Mouse (Mus musculus) kidney, embryonic 16.5 days (tissue): Measurements from ENCODE around the gene Hba-a1. TPM values are rescaled to one million over a fixed set of nuclear protein-coding genes. Genes with fewer than 3 reads are reported as not detected.

Experiments
- ATAC-seq: fragments of 200-750 bp; cut with Nextera tagmentation; 2 replicates; pipeline ENCODE4 v1.8.0; 2017; ENCODE audit warnings: moderate TSS enrichment; ENCODE audit not compliant: low FRiP score, low TSS enrichment
- H3K27ac ChIP-seq: fragments of 300-500 bp; sonication (generic); 2 replicates; pipeline ENCODE4 v1.5.1; 2014; ENCODE audit warnings: low read length
- H3K27me3 ChIP-seq: fragments of 300-500 bp; sonication (generic); 2 replicates; pipeline ENCODE4 v1.6.1; 2014; ENCODE audit warnings: low read length, control low read depth, mixed read lengths; ENCODE audit not compliant: insufficient read depth
- H3K36me3 ChIP-seq: fragments of 300-500 bp; sonication (generic); 2 replicates; pipeline ENCODE4 v1.6.1; 2014; ENCODE audit warnings: low read length, control low read depth, mixed read lengths; ENCODE audit not compliant: insufficient read depth
- H3K4me1 ChIP-seq: fragments of 300-500 bp; sonication (generic); 2 replicates; pipeline ENCODE4 v1.6.1; 2014; ENCODE audit warnings: low read length, control low read depth, mixed read lengths; ENCODE audit not compliant: insufficient read depth
- H3K4me2 ChIP-seq: fragments of 300-500 bp; sonication (generic); replicated peaks from 2 replicates; pipeline ENCODE4 v1.6.1; 2014; ENCODE audit warnings: low read depth, low read length
- H3K4me3 ChIP-seq: fragments of 300-500 bp; sonication (generic); 2 replicates; pipeline ENCODE4 v1.5.1; 2014; ENCODE audit warnings: mild to moderate bottlenecking, low read length
- H3K9ac ChIP-seq: fragments of 300-500 bp; sonication (generic); replicated peaks from 2 replicates; pipeline ENCODE4 v1.6.1; 2014; ENCODE audit warnings: low read length
- H3K9me3 ChIP-seq: fragments of 300-500 bp; sonication (generic); 2 replicates; pipeline ENCODE4 v1.6.1; 2016; ENCODE audit warnings: low read length, control low read depth
- WGBS: fragments of 180-500 bp; shearing (Covaris S2); extraction: QIAGEN DNeasy Blood & Tissue Kit; methylation state at CpG from one replicate; pipeline ENCODE4 v1.1.7; 2014; 5-methylcytosine and 5-hydroxymethylcytosine counted together
- polyA plus RNA-seq: library from polyadenylated mRNA; unstranded; fragments of >200 nt; fragmentation: Nextera tagmentation; extraction: Ambion mirVana; gene quantifications from 2 replicates; pipeline ENCODE4 v1.2.1, GENCODE M21; 2015

Hba-a1 gene
- polyA plus RNA-seq, 1 experiment from 2014 or later = 4,198 TPM

GRCm38 (mm10) chr11:32256566-32256965 is 26.7 kb upstream of the Hba-a1 start:
- no peak for ATAC-seq
- Histone ChIP-seq H3K4me2 (no peak overlapping the region), H3K9ac (no peak overlapping the region), H3K4me1 (no peaks in the 10 kb centered on the region), H3K36me3 (peaks cover 4% of the 10 kb centered on the region), H3K27ac (no peak overlapping the region), H3K27me3 (no peaks in the 10 kb centered on the region), H3K9me3 (no peaks in the 10 kb centered on the region), H3K4me3 (no peak overlapping the region)
- WGBS = 89% methylated on average over 3 of the region's 3 CpGs

- Histone ChIP-seq H3K4me2 (no peak overlapping the region), H3K4me3 (no peak overlapping the region), H3K27ac (no peak overlapping the region), H3K27me3 (no peaks in the 10 kb centered on the region), H3K9me3 (no peaks in the 10 kb centered on the region), H3K36me3 (no peaks in the 10 kb centered on the region), H3K4me1 (peaks cover 11% of the 10 kb centered on the region), H3K9ac (no peak overlapping the region)
- WGBS = 62% methylated on average over 10 of the region's 10 CpGs
- peak; percentile 59 for ATAC-seq
These were observed 20.5 kb upstream of the Hba-a1 start for GRCm38 (mm10) chr11:32262674-32263415.

GRCm38 (mm10) chr11:32265117-32265738 is 18.1 kb upstream of the Hba-a1 start:
- Histone ChIP-seq H3K4me1 (peaks cover 15% of the 10 kb centered on the region), H3K27ac (no peak overlapping the region), H3K9me3 (no peaks in the 10 kb centered on the region), H3K4me3 (no peak overlapping the region), H3K27me3 (no peaks in the 10 kb centered on the region), H3K36me3 (no peaks in the 10 kb centered on the region), H3K4me2 (no peak overlapping the region), H3K9ac (no peak overlapping the region)
- no peak for ATAC-seq
- 95% methylated on average over 3 of the region's 3 CpGs for WGBS

- H3K27ac ChIP-seq = no peak overlapping the region
- no peaks in the 10 kb centered on the region for H3K36me3 ChIP-seq
- peaks cover 15% of the 10 kb centered on the region for H3K4me1 ChIP-seq
- no peak overlapping the region for H3K4me3 ChIP-seq
- 91% methylated on average over 6 of the region's 6 CpGs for WGBS
- 0 out of 2 replicates have a peak overlapping the region, but pooled peaks have one; percentile 18 for H3K9ac ChIP-seq
- no peak overlapping the region for H3K4me2 ChIP-seq
- H3K27me3 ChIP-seq = no peaks in the 10 kb centered on the region
- H3K9me3 ChIP-seq = no peaks in the 10 kb centered on the region
- no peak for ATAC-seq
These were observed 17.1 kb upstream of the Hba-a1 start for GRCm38 (mm10) chr11:32266194-32266593.

- Histone ChIP-seq H3K27me3 (peaks cover 3% of the 10 kb centered on the region; the same call in 1 of the 2 replicates), H3K9me3 (no peaks in the 10 kb centered on the region), H3K4me2 (peak overlapping the region; percentile 72), H3K27ac (peak overlapping the region; percentile 96), H3K36me3 (no peaks in the 10 kb centered on the region), H3K4me3 (peak overlapping the region; percentile 87), H3K4me1 (peaks cover 15% of the 10 kb centered on the region), H3K9ac (peak overlapping the region; percentile 94)
- no peak for ATAC-seq
- 22% methylated on average over 6 of the region's 6 CpGs for WGBS
These were observed 16.5 kb upstream of the Hba-a1 start for GRCm38 (mm10) chr11:32266776-32267175.

- peaks cover 15% of the 10 kb centered on the region for H3K4me1 ChIP-seq
- H3K9ac ChIP-seq = peak within 1 kb of the TSS; percentile 94
- no peaks in the 10 kb centered on the region for H3K36me3 ChIP-seq
- peak within 1 kb of the TSS; percentile 72 for H3K4me2 ChIP-seq
- H3K9me3 ChIP-seq = no peaks in the 10 kb centered on the region
- WGBS = under 1% methylated on average over 54 of the region's 54 CpGs
- peak; percentile 99 for ATAC-seq
- peak within 1 kb of the TSS; percentile 87 for H3K4me3 ChIP-seq
- peaks cover 3% of the 10 kb centered on the region; the same call in 1 of the 2 replicates for H3K27me3 ChIP-seq
- H3K27ac ChIP-seq = peak within 1 kb of the TSS; percentile 96
These were observed 16.0 kb upstream of the Hba-a1 start, which contains the start of gene Nprl3 for GRCm38 (mm10) chr11:32267188-32267884. TSS of gene Nprl3 (minus strand) at chr11:32267707.

GRCm38 (mm10) chr11:32267964-32268363 is 15.3 kb upstream of the Hba-a1 start:
- Histone ChIP-seq H3K4me1 (peaks cover 15% of the 10 kb centered on the region), H3K9ac (peak overlapping the region; percentile 94), H3K4me3 (peak overlapping the region; percentile 87), H3K27me3 (peaks cover 3% of the 10 kb centered on the region; the same call in 1 of the 2 replicates), H3K4me2 (peak overlapping the region; percentile 72), H3K36me3 (no peaks in the 10 kb centered on the region), H3K9me3 (no peaks in the 10 kb centered on the region), H3K27ac (peak overlapping the region; percentile 60; the same call in 1 of the 2 replicates)
- peak; percentile 33 for ATAC-seq
- WGBS = 19% methylated on average over 5 of the region's 5 CpGs

GRCm38 (mm10) chr11:32268952-32269351 is 14.4 kb upstream of the Hba-a1 start:
- Histone ChIP-seq H3K27ac (no peak overlapping the region), H3K4me2 (no peak overlapping the region), H3K4me1 (peaks cover 15% of the 10 kb centered on the region), H3K27me3 (peaks cover 3% of the 10 kb centered on the region; the same call in 1 of the 2 replicates), H3K4me3 (no peak overlapping the region), H3K36me3 (no peaks in the 10 kb centered on the region), H3K9ac (no peak overlapping the region), H3K9me3 (no peaks in the 10 kb centered on the region)
- ATAC-seq = no peak
- 87% methylated on average over 5 of the region's 5 CpGs for WGBS

- peaks cover 9% of the 10 kb centered on the region for H3K4me1 ChIP-seq
- no peaks in the 10 kb centered on the region for H3K36me3 ChIP-seq
- ATAC-seq = no peak
- no peak overlapping the region for H3K4me3 ChIP-seq
- no peak overlapping the region for H3K9ac ChIP-seq
- H3K9me3 ChIP-seq = no peaks in the 10 kb centered on the region
- no peak overlapping the region for H3K27ac ChIP-seq
- peaks cover 3% of the 10 kb centered on the region; the same call in 1 of the 2 replicates for H3K27me3 ChIP-seq
- WGBS = 51% methylated on average over 4 of the region's 4 CpGs
- H3K4me2 ChIP-seq = no peak overlapping the region
These were observed 12.1 kb upstream of the Hba-a1 start for GRCm38 (mm10) chr11:32271178-32271577.
